Mouse (Mus musculus) kidney, postnatal 36 days (tissue): ENCODE results near the gene Nek6.
A peak's percentile ranks its signal among the peaks of the same experiment; 100 is the strongest.

Experiments
- DNase-seq, 2 experiments: peaks; one replicate each; pipeline ENCODE4 v3.0.0; 2021 to 2022; ENCODE audit warnings: mixed read lengths in 2 of 2

Nek6 gene

GRCm38 (mm10) chr2:38510120-38510519 is 1.3 kb upstream of the Nek6 start:
- no peak for DNase-seq

DNA sequence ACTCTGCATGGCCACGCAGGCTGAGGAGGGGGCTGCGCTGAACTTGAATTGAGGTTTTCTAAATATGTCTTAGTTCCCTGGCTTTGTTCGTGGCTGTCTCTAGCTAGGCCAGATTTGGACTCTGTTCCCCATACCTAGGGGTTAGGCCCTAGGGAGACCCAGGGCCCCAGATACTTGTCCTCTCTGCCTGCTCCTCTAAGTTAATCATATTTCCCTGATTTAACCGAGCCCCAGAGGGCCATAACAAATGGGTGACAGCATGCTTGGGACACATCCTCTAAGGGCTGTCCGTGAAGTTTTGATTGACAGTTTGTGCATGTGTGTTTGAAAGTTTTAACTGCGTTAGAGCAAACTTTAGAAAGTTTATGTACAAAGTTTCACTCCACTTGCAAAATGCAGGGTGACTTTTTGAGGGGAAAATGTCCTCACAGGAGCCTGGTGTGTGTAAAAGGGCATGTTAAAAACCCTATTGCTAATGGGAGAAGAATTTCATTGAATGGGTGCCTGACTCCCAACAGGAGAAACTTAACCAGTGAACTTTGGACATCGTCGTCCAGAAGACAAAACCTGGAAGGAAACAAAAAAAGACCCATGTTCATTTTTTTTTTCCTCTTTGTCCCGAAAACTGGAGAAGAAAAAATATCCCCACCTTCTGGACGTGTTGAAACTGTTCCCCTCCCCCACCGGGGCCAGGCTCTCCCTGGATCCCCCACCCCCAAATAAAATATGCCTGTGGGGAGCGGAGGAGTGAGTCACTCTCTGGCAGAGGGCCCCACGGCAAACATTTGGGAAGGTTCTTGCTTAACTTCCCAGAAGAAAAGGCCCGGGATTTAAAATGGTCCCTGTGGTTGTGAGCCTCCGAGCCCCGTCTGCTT is 1.1 kb downstream of the Nek6 start:
- peak; percentile 43 to 61 for DNase-seq

DNA sequence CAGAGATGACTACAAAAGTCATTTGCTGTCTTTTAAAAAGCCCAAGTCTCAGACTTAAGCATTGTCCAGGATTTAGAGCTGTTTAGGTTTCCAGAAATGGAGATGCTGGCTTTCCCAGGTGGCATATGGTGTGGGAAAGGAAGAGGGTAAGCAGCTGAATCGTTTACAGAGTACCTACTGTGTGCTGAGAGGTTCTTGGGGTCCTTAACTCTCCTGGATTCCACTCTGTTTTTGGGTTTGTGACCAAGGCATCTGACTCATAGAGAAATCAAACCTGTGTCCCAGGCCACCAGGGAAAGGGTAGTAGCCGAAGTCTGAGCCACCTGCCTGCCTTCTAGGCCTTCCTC is 1.7 kb downstream of the Nek6 start:
- DNase-seq = no peak

GRCm38 (mm10) chr2:38514411-38514810 is 3.0 kb downstream of the Nek6 start:
- DNase-seq = no peak

GRCm38 (mm10) chr2:38515446-38515845 is 4.0 kb downstream of the Nek6 start:
- no peak for DNase-seq

GRCm38 (mm10) chr2:38516471-38516870 is 5.0 kb downstream of the Nek6 start:
- DNase-seq = peak in 1 of 2 experiments; percentile 50

- DNase-seq = no peak
Measured at GRCm38 (mm10) chr2:38517045-38517444, 5.6 kb downstream of the Nek6 start.

GRCm38 (mm10) chr2:38518719-38519118 is 7.3 kb downstream of the Nek6 start:
- DNase-seq = peak in 1 of 2 experiments; percentile 34

GRCm38 (mm10) chr2:38519934-38520333 is 8.5 kb downstream of the Nek6 start:
- DNase-seq = no peak

- DNase-seq = no peak
Measured at GRCm38 (mm10) chr2:38521618-38522017, 10.2 kb downstream of the Nek6 start.

DNA sequence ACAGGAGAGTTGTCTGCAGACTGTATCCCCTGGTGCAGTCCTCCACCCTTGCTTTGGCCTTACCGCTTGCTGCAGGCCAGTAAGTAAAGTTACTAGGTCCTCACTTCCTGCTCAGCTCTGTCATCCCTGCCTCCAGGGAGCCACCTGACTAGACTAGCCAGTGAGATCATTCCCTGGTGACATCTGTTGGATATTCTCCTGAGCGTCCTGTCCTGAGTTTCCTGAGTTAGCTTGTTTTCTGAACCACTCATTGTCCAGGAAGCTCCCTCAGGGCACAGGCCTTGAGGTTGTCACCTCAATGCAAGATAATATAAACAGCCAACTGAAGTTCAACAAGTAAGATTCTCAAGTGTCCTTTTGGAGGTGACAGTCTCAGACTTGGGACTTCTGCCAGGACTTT is 10.9 kb downstream of the Nek6 start:
- DNase-seq = peak in 1 of 2 experiments; percentile 39

- peak; percentile 56 to 60 for DNase-seq
Measured at GRCm38 (mm10) chr2:38523781-38524445, 12.5 kb downstream of the Nek6 start.

DNA sequence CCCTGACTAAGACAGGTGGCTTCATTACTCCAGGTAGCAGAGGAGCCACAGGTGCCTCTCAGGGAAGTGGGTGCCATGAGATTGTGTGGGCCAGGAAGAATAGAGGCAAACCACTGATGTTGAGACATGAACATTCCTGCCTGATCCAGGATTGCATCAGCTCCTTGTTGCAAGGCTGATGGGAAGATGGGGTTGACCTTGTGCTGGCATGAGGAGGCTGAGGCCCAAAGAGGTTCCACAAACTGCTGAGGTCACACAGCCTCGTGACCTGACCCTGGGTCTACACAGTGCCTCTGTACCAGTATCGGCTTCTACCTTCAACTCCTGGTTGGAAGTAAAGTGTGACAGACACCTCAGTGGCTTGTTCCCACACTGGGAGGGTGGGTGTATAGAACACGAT is 13.6 kb downstream of the Nek6 start:
- no peak for DNase-seq

DNA sequence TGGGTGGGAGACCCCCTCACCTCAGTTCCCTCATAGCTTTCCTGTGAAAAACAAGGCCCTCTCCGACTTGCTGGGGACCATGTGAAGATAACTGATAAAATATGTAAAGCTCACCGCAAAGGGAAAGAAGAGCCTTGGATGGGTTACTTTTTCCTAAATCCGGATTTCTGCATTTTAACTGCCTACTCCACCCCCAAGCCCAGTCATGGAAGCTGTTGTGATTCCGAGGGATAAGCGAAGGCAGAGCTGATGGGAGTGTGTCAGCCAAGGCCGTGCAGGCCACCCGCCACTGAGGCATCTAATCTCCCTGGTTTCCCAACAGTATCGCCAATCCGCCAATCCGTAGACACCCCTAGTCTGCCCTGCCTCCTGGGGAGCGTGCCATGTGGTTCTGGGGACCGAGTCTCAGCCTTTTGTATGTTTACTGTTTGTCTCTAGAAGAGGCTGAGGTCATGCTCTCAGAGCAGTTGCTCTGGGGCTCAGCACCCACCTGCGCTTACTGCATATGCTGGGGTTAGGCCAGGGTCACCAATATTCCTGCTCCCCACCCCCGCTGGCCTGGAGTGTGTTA is 18.2 kb downstream of the Nek6 start:
- no peak for DNase-seq

DNA sequence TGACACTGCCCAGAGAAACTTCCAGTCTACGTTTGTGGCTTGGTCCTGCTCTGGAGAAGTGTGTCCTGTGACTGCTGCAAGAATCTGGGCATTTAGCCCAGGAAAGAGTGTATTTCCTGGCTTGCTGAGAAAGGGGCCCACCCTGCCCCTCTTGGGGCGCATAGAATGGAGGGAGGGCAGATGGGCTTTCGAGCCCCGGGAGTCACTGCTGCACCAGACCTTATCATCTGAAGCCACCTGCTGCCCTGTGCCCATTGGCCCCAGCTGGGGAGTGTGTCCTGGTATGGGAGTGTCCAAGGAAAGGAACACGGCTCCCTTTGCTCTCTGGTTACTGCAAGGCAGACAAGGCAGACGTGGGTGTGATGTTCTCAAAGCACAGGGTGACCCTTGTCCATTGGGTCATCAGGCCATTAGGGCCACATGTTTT is 19.5 kb downstream of the Nek6 start:
- peak; percentile 58 to 68 for DNase-seq

- DNase-seq = peak; percentile 70 to 79
Measured at GRCm38 (mm10) chr2:38533322-38533721, 21.9 kb downstream of the Nek6 start.

- peak in 1 of 2 experiments; percentile 30 for DNase-seq
Measured at GRCm38 (mm10) chr2:38533767-38534166, 22.3 kb downstream of the Nek6 start.

- peak in 1 of 2 experiments; percentile 50 for DNase-seq
Measured at GRCm38 (mm10) chr2:38534241-38534940, 22.9 kb downstream of the Nek6 start.

GRCm38 (mm10) chr2:38535051-38535450 is 23.6 kb downstream of the Nek6 start:
- no peak for DNase-seq

- DNase-seq = peak; percentile 31 to 55
Measured at GRCm38 (mm10) chr2:38535521-38536220, 24.2 kb downstream of the Nek6 start.

DNA sequence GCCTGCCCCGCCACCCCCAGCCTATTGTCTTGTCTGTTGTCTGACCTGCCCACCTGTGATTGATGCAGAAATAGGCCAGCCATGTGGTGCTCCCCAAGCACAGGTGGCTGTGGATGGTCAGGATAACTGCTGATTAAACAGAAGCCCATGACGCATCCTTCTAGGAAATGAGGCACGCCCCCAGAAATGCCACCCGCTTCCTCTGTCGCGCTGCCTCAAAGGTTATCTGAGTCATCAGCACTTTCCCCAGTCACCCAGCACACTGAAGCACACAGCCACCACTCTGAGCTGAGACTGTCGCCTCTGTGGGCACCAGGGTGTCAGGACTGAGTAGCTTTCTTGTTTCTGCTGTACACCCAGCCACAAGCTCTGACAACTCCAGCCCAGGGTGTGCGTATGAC is 24.9 kb downstream of the Nek6 start:
- peak; percentile 40 to 60 for DNase-seq

- no peak for DNase-seq
Measured at GRCm38 (mm10) chr2:38539677-38540076, 28.2 kb downstream of the Nek6 start.
